Mouse (Mus musculus): ENCODE results near the gene Usp4.

DNA sequence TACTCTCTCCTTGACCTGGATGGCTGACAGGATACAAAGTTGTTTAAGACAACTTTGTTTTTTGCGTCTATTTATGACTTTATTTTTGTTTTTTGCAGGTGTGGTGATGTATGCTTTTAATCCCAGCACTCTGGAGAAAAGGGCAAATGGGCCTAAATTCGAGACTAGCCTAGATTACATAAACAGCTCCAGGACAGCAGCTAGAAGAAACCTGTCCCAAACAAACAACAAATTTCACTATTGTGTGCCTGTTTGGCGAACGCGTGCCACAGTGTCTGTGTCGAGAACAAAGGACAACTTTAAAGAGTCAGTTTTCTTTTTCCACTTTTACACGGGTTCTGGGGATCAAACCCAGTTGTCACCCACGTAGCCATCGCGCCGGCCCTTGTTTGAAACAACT lies 629 bp upstream of the Usp4 start:
- TF ChIP-seq RAD21 (IDR thresholded peaks at IDR 0.05; ENCODE audit: low read depth, low read length) (no peak), CTCF (conservative IDR thresholded peaks at IDR 0.05 in 1 of 2, IDR thresholded peaks at IDR 0.05 in 1 of 2; ENCODE audit: low read depth in 2 of 2, low read length in 2 of 2) (no peak), MAFK (IDR thresholded peaks at IDR 0.05; ENCODE audit: insufficient replicate concordance, low read length) (no peak), MAX (IDR thresholded peaks at IDR 0.05; ENCODE audit: low read length) (peak; percentile 47; the same call in 1 of the 2 replicates)

Measured in CH12.LX (cell line).